Mouse (Mus musculus) hindbrain, embryonic 11.5 days (tissue): ENCODE results near the gene Iscu. TPM values are rescaled to one million over a fixed set of nuclear protein-coding genes. Genes with fewer than 3 reads are reported as not detected.

Experiments
- ATAC-seq: fragments of 200-750 bp; cut with Nextera tagmentation; 2 replicates; pipeline ENCODE4 v1.8.0; 2017; ENCODE audit warnings: mild to moderate bottlenecking, moderate TSS enrichment, moderate library complexity; ENCODE audit not compliant: low FRiP score
- DNase-seq: peaks from one replicate; pipeline ENCODE4 v3.0.0-alpha.2; 2015; ENCODE audit warnings: low spot score
- H3K27ac ChIP-seq: fragments of 300-500 bp; sonication (generic); 2 replicates; pipeline ENCODE4 v1.5.1; 2014; ENCODE audit warnings: mild to moderate bottlenecking, low read depth, low read length
- H3K27me3 ChIP-seq: fragments of 300-500 bp; sonication (generic); 2 replicates; pipeline ENCODE4 v1.6.1; 2014; ENCODE audit warnings: mild to moderate bottlenecking, low read length, moderate library complexity, mixed read lengths; ENCODE audit not compliant: control insufficient read depth, insufficient read depth
- H3K36me3 ChIP-seq: fragments of 300-500 bp; sonication (generic); 2 replicates; pipeline ENCODE4 v1.6.1; 2014; ENCODE audit warnings: mild to moderate bottlenecking, low read length, moderate library complexity, mixed read lengths; ENCODE audit not compliant: control insufficient read depth, insufficient read depth
- H3K4me1 ChIP-seq: fragments of 300-500 bp; sonication (generic); replicated peaks from 2 replicates; pipeline ENCODE4 v1.6.1; 2014; ENCODE audit warnings: low read length, mixed read lengths; ENCODE audit not compliant: control insufficient read depth, insufficient read depth
- H3K4me2 ChIP-seq: fragments of 300-500 bp; sonication (generic); replicated peaks from 2 replicates; pipeline ENCODE4 v1.6.1; 2014; ENCODE audit warnings: mild to moderate bottlenecking, low read depth, low read length
- H3K4me3 ChIP-seq: fragments of 300-500 bp; sonication (generic); 2 replicates; pipeline ENCODE4 v1.5.1; 2014; ENCODE audit warnings: low read depth, low read length
- H3K9ac ChIP-seq: fragments of 300-500 bp; sonication (generic); 2 replicates; pipeline ENCODE4 v1.6.1; 2014; ENCODE audit warnings: low read depth, low read length
- H3K9me3 ChIP-seq: fragments of 300-500 bp; sonication (generic); 2 replicates; pipeline ENCODE4 v1.6.1; 2016; ENCODE audit warnings: low read length; ENCODE audit not compliant: control insufficient read depth
- WGBS: fragments of 180-500 bp; shearing (Covaris S2); extraction: QIAGEN DNeasy Blood & Tissue Kit; methylation state at CpG from one replicate; pipeline ENCODE4 v1.1.7; 2014; 5-methylcytosine and 5-hydroxymethylcytosine counted together
- polyA plus RNA-seq: library from polyadenylated mRNA; unstranded; fragments of >200 nt; fragmentation: Nextera tagmentation; extraction: Ambion mirVana; gene quantifications from 2 replicates; pipeline ENCODE4 v1.2.1, GENCODE M21; 2014

Gene Iscu
- polyA plus RNA-seq, 1 experiment from 2014 or later: 108 TPM

- no peaks in the 10 kb centered on the region for H3K36me3 ChIP-seq
- no peaks in the 10 kb centered on the region for H3K27me3 ChIP-seq
- 25% methylated on average over 9 of the region's 9 CpGs for WGBS
- no peak overlapping the region for H3K27ac ChIP-seq
- H3K4me1 ChIP-seq: no peaks in the 10 kb centered on the region
- ATAC-seq: no peak
- H3K9me3 ChIP-seq: no peaks in the 10 kb centered on the region
- H3K9ac ChIP-seq: no peak overlapping the region
- H3K4me3 ChIP-seq: no peak overlapping the region
- DNase-seq: no peak
- H3K4me2 ChIP-seq: no peak overlapping the region
Measured at GRCm38 (mm10) chr5:113813608-113814007, 41.1 kb downstream of the Iscu start.

DNA sequence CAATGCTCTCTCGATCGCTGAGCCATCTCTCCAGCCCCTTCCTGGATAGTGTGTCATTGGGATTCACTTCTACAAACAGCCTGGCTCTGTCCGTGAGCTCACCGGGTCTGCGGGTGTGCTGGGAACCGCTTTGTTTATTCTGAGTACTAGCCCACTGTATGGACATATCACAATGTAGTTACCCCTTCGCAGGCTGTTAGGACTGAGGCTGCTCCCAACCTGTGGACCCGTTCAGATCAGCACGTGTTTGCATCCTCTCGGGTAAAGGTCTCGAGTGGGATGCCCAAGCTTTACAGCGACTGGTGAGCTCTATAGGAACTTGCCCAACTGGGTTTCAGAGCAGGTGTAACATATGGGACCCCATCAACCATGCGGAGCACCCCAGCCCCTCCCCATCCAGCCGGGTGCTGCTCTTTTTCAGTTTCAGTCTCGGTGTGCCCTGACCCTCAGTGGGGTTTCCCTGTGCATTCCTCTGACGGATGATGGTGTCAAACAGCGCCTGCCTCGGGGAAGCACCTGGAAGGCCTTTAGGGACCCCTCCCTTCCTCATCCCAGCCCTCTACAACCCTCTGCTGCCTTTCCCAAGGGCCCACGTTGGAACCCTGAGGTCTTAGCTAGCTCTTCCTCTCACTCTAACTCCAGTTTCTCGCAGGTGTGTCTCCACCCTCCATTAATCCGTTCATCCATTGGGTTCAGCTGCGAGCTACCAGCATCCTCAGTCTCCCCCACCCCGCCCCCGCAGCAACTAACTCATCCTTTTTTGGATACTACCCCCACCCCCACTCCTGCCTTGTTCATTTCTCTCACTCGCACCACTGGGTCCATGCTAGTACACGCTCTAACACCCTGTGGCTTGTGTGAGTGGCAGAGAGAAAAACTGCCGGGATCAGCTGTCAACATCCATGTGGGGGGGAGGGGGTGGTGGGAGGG lies 41.8 kb downstream of the Iscu start:
- no peak for DNase-seq
- WGBS: 36% methylated on average over 27 of the region's 27 CpGs

GRCm38 (mm10) chr5:113815041-113815389 lies 42.5 kb downstream of the Iscu start:
- H3K4me3 ChIP-seq: no peak overlapping the region
- no peaks in the 10 kb centered on the region for H3K36me3 ChIP-seq
- no peaks in the 10 kb centered on the region for H3K27me3 ChIP-seq
- no peak overlapping the region for H3K27ac ChIP-seq
- no peak overlapping the region for H3K9ac ChIP-seq
- WGBS: 47% methylated on average over 11 of the region's 11 CpGs
- no peak overlapping the region for H3K4me2 ChIP-seq
- DNase-seq: no peak
- no peaks in the 10 kb centered on the region for H3K9me3 ChIP-seq
- no peak for ATAC-seq
- H3K4me1 ChIP-seq: no peaks in the 10 kb centered on the region

More for the DNA sequence above, 41.8 kb downstream of the Iscu start:
- Histone ChIP-seq H3K27me3 (no peaks in the 10 kb centered on the region), H3K9ac (no peak overlapping the region), H3K27ac (no peak overlapping the region), H3K4me1 (no peaks in the 10 kb centered on the region), H3K36me3 (no peaks in the 10 kb centered on the region), H3K4me3 (no peak overlapping the region), H3K4me2 (no peak overlapping the region), H3K9me3 (no peaks in the 10 kb centered on the region)
- ATAC-seq: no peak

DNA sequence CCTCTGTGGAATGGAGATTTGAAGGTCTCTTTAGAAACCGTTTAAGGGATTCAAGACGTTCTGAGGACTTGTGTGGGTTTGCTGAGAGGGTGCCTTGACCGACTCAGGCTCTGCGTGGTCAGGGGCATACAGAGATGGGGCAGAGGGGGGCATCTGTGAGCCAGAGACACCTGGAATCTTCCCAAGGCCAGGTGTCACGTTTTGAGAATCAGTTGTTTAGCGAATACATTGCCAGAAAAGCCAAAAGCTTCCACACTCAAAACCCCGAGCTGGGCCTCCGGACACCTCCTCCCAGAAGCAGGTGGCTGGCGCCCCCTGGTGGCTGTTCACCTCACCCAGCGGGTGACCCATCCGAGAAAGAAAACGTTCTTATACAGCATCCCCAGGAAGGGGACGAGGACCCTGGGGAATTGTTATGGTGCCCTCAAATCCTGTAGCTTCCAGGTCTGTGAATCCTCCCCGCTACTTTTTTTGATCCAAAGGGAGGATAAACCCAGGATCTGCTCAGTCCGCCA lies 43.1 kb downstream of the Iscu start:
- ATAC-seq (no peak), DNase-seq (peak; percentile 93)
- Histone ChIP-seq H3K9me3 (no peaks in the 10 kb centered on the region), H3K4me1 (no peaks in the 10 kb centered on the region), H3K4me3 (no peak overlapping the region), H3K27ac (no peak overlapping the region), H3K4me2 (no peak overlapping the region), H3K9ac (no peak overlapping the region), H3K36me3 (no peaks in the 10 kb centered on the region), H3K27me3 (no peaks in the 10 kb centered on the region)
- WGBS: 13% methylated on average over 15 of the region's 15 CpGs

DNA sequence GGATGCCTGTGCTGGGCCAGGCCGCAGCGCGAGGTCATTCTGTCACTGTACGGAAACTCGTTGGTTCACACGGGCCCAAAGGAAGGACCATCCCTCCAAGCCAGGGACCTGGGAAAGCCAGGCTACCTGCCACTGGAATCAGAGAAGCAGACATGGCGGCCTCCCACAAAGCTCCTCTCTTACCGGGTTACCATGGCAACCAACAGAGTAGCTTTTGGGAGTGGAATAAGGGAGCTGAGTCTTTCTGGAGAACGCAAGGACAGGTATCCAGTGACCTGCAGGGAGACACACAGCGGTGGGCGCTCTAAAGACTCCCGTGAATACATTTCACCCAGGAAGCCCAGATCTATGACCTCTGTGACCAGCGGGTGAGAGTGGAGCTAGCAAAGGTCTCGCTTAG lies 46.0 kb downstream of the Iscu start:
- Histone ChIP-seq H3K27ac (no peak overlapping the region), H3K4me1 (no peaks in the 10 kb centered on the region), H3K4me3 (no peak overlapping the region), H3K4me2 (no peak overlapping the region), H3K36me3 (no peaks in the 10 kb centered on the region), H3K9me3 (no peaks in the 10 kb centered on the region), H3K9ac (no peak overlapping the region), H3K27me3 (no peaks in the 10 kb centered on the region)
- DNase-seq: no peak
- ATAC-seq: no peak
- WGBS: 64% methylated on average over 14 of the region's 14 CpGs

GRCm38 (mm10) chr5:113824228-113824627 lies 51.7 kb downstream of the Iscu start:
- WGBS: 89% methylated on average over 4 of the region's 4 CpGs

GRCm38 (mm10) chr5:113825558-113825957 lies 53.0 kb downstream of the Iscu start:
- H3K27me3 ChIP-seq: no peaks in the 10 kb centered on the region
- H3K4me3 ChIP-seq: no peak overlapping the region
- no peak overlapping the region for H3K9ac ChIP-seq
- H3K36me3 ChIP-seq: no peaks in the 10 kb centered on the region
- 83% methylated on average over 7 of the region's 7 CpGs for WGBS
- no peaks in the 10 kb centered on the region for H3K9me3 ChIP-seq
- DNase-seq (no peak), ATAC-seq (no peak)
- H3K27ac ChIP-seq: no peak overlapping the region
- no peaks in the 10 kb centered on the region for H3K4me1 ChIP-seq
- H3K4me2 ChIP-seq: no peak overlapping the region

More at GRCm38 (mm10) chr5:113824228-113824627, 51.7 kb downstream of the Iscu start:
- Histone ChIP-seq H3K36me3 (no peaks in the 10 kb centered on the region), H3K4me1 (no peaks in the 10 kb centered on the region), H3K9me3 (no peaks in the 10 kb centered on the region), H3K27me3 (no peaks in the 10 kb centered on the region), H3K27ac (no peak overlapping the region), H3K4me2 (no peak overlapping the region), H3K4me3 (no peak overlapping the region), H3K9ac (no peak overlapping the region)
- ATAC-seq (no peak), DNase-seq (no peak)

DNA sequence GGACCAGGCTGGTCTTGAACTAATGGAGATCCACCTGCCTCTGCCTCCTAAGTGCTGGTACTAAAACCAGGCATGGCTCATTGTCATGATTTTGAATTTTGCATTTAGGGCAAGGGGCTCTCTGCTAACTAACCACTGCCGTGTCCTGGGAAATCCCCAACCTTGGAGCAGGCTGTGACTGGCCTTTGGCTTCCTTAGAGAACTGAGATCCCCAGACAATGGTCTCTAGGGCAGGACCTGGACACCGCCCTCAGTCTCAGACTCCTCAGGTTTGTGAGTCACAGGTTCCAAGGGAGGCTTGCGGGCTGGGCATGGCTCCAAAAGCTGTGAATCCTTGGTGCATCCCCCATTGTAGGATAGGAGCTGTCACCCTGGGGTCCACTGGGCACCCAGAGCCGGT lies 54.1 kb downstream of the Iscu start:
- no peak overlapping the region for H3K4me3 ChIP-seq
- H3K27ac ChIP-seq: no peak overlapping the region
- H3K4me2 ChIP-seq: no peak overlapping the region
- H3K27me3 ChIP-seq: no peaks in the 10 kb centered on the region
- H3K4me1 ChIP-seq: no peaks in the 10 kb centered on the region
- DNase-seq (no peak), ATAC-seq (no peak)
- H3K9me3 ChIP-seq: no peaks in the 10 kb centered on the region
- no peaks in the 10 kb centered on the region for H3K36me3 ChIP-seq
- no peak overlapping the region for H3K9ac ChIP-seq
- 94% methylated on average over 4 of the region's 4 CpGs for WGBS
